Comparison of ENCODE assay signal across 8 mouse cellular contexts in genomic region chr6:100432688-100433533, GRCm38 (mm10).
DNase-seq lines count a peak whose midpoint lies in the region; ATAC-seq lines count a peak whose summit lies in the region.

No protein-coding gene starts in this region.

- no peaks in the 10 kb centered on the region for H3K36me3 ChIP-seq in hindbrain, embryonic 10.5 days

- H3K4me1 ChIP-seq in hindbrain, embryonic 10.5 days (replicated peaks), result peaks cover 48% of the 10 kb centered on the region

- no peak for ATAC-seq in megakaryocyte, adult 5-6 weeks (ENCODE audit: poor library complexity, severe bottlenecking)

- 8% methylated on average over 17 of the region's 17 CpGs for WGBS in hindbrain, embryonic 10.5 days

- H3K27ac ChIP-seq in hindbrain, embryonic 10.5 days, result peak overlapping the region; percentile 59

- H3K4me3 ChIP-seq in hindbrain, embryonic 10.5 days, result peak overlapping the region; percentile 18

- DNase-seq in left cerebral cortex, postnatal 14 days (ENCODE audit: low spot score in 2 of 2), result peak; percentile 61 to 68
- no peak for DNase-seq in left cerebral cortex, postnatal 10 days (ENCODE audit: extremely low spot score in 1 of 2, low spot score in 2 of 2)
- DNase-seq in hindbrain, embryonic 10.5 days (ENCODE audit: low spot score), result peak; percentile 90
- DNase-seq in mesoderm, embryonic 11.5 days (ENCODE audit: low read depth, low spot score), result peak; percentile 77
- DNase-seq in telencephalon, adult 2 months (ENCODE audit: low read depth, low spot score), result peak; percentile 55
- no peak for DNase-seq in adrenal gland, postnatal 25 days
- no peak for DNase-seq in lung, postnatal 4 days

- H3K9me3 ChIP-seq in hindbrain, embryonic 10.5 days, result no peaks in the 10 kb centered on the region

- H3K27me3 ChIP-seq in hindbrain, embryonic 10.5 days (ENCODE audit: insufficient read depth, poor library complexity, severe bottlenecking), result peaks cover 99% of the 10 kb centered on the region

- intact Hi-C loops in left cerebral cortex, postnatal 14 days (cut with DNase I), result no loop called here
- intact Hi-C loops in left cerebral cortex, postnatal 10 days (cut with DNase I), result no loop called here

Comparison
In these comparisons a context has a peak if more than half of its experiments do, and no peak if none do; other contexts are left out.
1. DNase-seq: peak in left cerebral cortex, postnatal 14 days (2 of 2), hindbrain, embryonic 10.5 days (single experiment), mesoderm, embryonic 11.5 days (single experiment) and telencephalon, adult 2 months (single experiment); none in left cerebral cortex, postnatal 10 days (0 of 2), adrenal gland, postnatal 25 days (single experiment) and lung, postnatal 4 days (0 of 2).